Mouse (Mus musculus) testis, adult 2 months (tissue): ENCODE results near the gene Dock7. TPM values are rescaled to one million over a fixed set of nuclear protein-coding genes. Genes with fewer than 3 reads are reported as not detected.

ENCODE experiments used
- H3K27ac ChIP-seq: fragments of 200-500 bp; 2 replicates; pipeline ENCODE4 v1.5.1; 2012; ENCODE audit warnings: low read depth, low read length; ENCODE audit not compliant: control insufficient read depth, insufficient read depth
- H3K27me3 ChIP-seq: fragments of 200-500 bp; 2 replicates; pipeline ENCODE4 v1.6.1; 2012; ENCODE audit warnings: mild to moderate bottlenecking, low read length, moderate library complexity; ENCODE audit not compliant: control insufficient read depth, insufficient read depth
- H3K36me3 ChIP-seq: fragments of 200-500 bp; 2 replicates; pipeline ENCODE4 v1.6.1; 2012; ENCODE audit warnings: mild to moderate bottlenecking, low read length; ENCODE audit not compliant: control insufficient read depth, insufficient read depth
- H3K4me1 ChIP-seq: fragments of 200-500 bp; 2 replicates; pipeline ENCODE4 v1.6.1; 2012; ENCODE audit warnings: low read length; ENCODE audit not compliant: control insufficient read depth, insufficient read depth
- H3K4me3 ChIP-seq: fragments of 200-500 bp; 2 replicates; pipeline ENCODE4 v1.5.1; 2012; ENCODE audit warnings: low read depth, mild to moderate bottlenecking, low read length, moderate library complexity, mixed read lengths; ENCODE audit not compliant: control insufficient read depth
- CTCF ChIP-seq: fragments of 200-500 bp; IDR thresholded peaks from 2 replicates; pipeline ENCODE4 v1.5.1; 2012; ENCODE audit warnings: low read depth, mild to moderate bottlenecking, inconsistent platforms, low read length, moderate library complexity; ENCODE audit not compliant: control insufficient read depth, insufficient read depth, insufficient replicate concordance
- POLR2A ChIP-seq: fragments of 200-500 bp; IDR thresholded peaks from 2 replicates; pipeline ENCODE4 v1.6.1; 2012; ENCODE audit warnings: low read depth, mild to moderate bottlenecking, inconsistent platforms, low read length, moderate library complexity; ENCODE audit not compliant: control insufficient read depth
- polyA plus RNA-seq: library from polyadenylated mRNA; depleted of rRNA; stranded (reverse); fragments of >200 nt; gene quantifications from 2 replicates; pipeline ENCODE4 v1.2.3, GENCODE M21; 2012

Dock7 gene
- polyA plus RNA-seq, 1 experiment = 32.2 TPM

DNA sequence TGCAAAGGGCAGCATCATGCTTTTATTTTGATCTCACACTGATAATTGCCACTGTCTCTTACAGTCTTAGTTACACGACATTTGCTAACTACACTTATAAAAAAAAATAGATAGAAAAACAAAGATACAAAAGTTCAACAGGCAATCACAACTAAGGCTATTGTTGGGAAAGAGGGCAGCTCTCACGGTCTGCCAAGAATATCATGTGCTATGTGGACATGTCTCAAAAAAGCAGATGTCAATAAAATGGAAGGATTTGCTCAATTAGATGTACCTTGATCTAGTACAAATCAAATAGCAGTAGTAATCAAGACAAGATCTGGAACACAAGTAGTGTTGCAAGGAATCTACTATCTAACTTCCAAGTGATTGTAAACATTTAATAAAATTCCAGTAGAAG, 72.1 kb downstream of the Dock7 start:
- H3K27ac ChIP-seq = no peak overlapping the region
- no peaks in the 10 kb centered on the region for H3K36me3 ChIP-seq
- H3K4me1 ChIP-seq = no peaks in the 10 kb centered on the region
- H3K27me3 ChIP-seq = no peaks in the 10 kb centered on the region
- H3K4me3 ChIP-seq = no peak overlapping the region
- no peak for TF ChIP-seq POLR2A

GRCm38 (mm10) chr4:99046471-99046870, 74.2 kb downstream of the Dock7 start:
- H3K36me3 ChIP-seq = no peaks in the 10 kb centered on the region

GRCm38 (mm10) chr4:99044854-99045253, 75.9 kb downstream of the Dock7 start:
- H3K4me3 ChIP-seq = no peak overlapping the region
- no peak overlapping the region for H3K27ac ChIP-seq
- no peak for TF ChIP-seq POLR2A
- TF ChIP-seq CTCF = no peak
- H3K27me3 ChIP-seq = no peaks in the 10 kb centered on the region
- no peaks in the 10 kb centered on the region for H3K4me1 ChIP-seq
- H3K36me3 ChIP-seq = no peaks in the 10 kb centered on the region

More at GRCm38 (mm10) chr4:99046471-99046870, 74.2 kb downstream of the Dock7 start:
- Histone ChIP-seq H3K4me1 (no peaks in the 10 kb centered on the region), H3K27ac (no peak overlapping the region), H3K27me3 (no peaks in the 10 kb centered on the region), H3K4me3 (no peak overlapping the region)
- no peak for TF ChIP-seq POLR2A
- TF ChIP-seq CTCF = no peak

GRCm38 (mm10) chr4:99032921-99033320, 87.8 kb downstream of the Dock7 start:
- Histone ChIP-seq H3K4me3 (no peak overlapping the region), H3K27me3 (no peaks in the 10 kb centered on the region), H3K36me3 (no peaks in the 10 kb centered on the region), H3K27ac (no peak overlapping the region), H3K4me1 (no peaks in the 10 kb centered on the region)
- no peak for TF ChIP-seq POLR2A
- TF ChIP-seq CTCF = no peak

DNA sequence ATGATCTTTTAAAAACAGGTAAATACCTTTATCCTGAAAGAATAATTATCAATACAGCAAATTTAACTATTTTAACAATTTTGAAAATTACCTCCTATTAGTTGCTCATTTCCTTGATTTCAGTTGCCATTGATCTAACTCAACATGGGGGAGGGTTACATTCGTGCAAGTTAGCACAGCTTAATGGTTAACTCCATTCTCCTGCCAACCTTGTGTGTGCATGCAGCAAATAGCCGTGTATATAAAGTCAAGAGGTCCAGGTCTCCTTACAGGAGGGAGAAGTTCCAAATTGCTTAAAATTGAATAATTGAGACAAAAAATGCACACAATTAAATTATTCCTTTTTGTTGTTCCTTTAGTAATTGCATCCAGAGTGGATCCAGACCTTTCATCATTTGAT, 90.0 kb downstream of the Dock7 start, which contains the start of gene Angptl3:
TSS of gene Angptl3 (plus strand) at position 269 of the 400 bp plus-strand sequence.
- no peak within 1 kb of the TSS for H3K4me3 ChIP-seq
- H3K4me1 ChIP-seq = no peaks in the 10 kb centered on the region
- H3K27ac ChIP-seq = no peak within 1 kb of the TSS
- H3K36me3 ChIP-seq = no peaks in the 10 kb centered on the region
- H3K27me3 ChIP-seq = no peaks in the 10 kb centered on the region
- TF ChIP-seq CTCF (no peak), POLR2A (no peak)

DNA sequence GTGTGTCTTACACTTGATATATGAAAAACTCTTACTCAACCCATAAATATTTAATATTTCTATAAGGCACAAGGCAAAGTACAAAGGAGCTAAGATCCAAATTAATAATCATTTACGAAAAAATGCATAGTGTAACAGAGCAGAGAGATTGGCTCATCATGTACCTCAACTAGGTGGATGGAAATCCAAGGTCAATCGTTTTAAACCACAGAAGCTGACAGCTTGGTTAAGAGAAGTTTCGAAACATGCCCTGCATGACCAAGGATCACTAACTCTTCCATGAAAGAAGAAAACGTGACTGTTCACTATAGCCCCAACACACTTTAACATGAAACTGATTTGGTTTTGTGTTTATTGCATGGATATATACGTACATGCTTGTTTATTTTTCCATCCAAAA, 92.3 kb downstream of the Dock7 start:
- H3K27ac ChIP-seq = no peak overlapping the region
- no peaks in the 10 kb centered on the region for H3K36me3 ChIP-seq
- H3K4me1 ChIP-seq = no peaks in the 10 kb centered on the region
- no peak for TF ChIP-seq CTCF
- no peak for TF ChIP-seq POLR2A
- H3K4me3 ChIP-seq = no peak overlapping the region
- no peaks in the 10 kb centered on the region for H3K27me3 ChIP-seq

DNA sequence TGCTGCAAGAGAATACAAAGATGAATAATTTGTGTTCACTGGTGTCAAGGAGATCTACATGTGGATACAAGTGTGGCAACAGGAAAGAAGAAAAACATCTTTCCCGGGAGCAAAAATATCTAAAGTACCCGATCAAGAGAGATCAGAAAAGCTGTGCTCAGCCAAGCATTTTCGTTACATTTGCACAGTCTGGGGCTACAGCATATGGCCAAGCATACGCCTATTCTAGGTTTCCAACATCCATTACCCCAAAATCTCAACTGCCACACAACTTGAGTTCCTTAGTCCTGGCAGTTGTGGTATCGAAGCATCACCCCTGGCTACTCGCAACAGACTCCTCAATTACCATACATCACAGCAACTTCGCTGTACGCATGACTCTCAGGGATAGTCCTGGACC, 98.5 kb downstream of the Dock7 start:
- no peak overlapping the region for H3K27ac ChIP-seq
- no peak overlapping the region for H3K4me3 ChIP-seq
- H3K36me3 ChIP-seq = no peaks in the 10 kb centered on the region
- H3K27me3 ChIP-seq = no peaks in the 10 kb centered on the region
- TF ChIP-seq POLR2A (no peak), CTCF (no peak)
- H3K4me1 ChIP-seq = no peaks in the 10 kb centered on the region

DNA sequence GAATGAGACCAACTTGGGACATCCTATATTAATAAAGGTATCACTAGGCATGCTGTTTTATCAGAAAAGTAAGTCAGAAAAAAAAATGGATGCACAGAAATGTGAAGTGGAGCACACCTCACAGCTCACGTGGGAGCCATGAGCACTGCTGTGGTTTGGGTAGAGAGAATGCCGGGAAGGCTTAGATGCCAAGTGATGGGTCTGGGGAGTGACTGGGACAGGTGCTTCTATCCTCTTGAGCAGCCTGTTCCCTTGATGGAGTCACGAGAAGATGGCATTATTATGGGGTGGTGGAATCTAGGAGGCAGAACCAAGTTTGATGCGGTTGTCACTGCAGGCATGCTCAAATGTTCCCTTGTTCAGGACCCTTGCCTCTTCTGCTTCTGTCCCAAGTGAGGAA, 109.7 kb downstream of the Dock7 start:
- Histone ChIP-seq H3K36me3 (peaks cover 1% of the 10 kb centered on the region; the same call in 1 of the 2 replicates), H3K4me1 (no peaks in the 10 kb centered on the region), H3K27me3 (no peaks in the 10 kb centered on the region), H3K4me3 (no peak overlapping the region), H3K27ac (no peak overlapping the region)
- no peak for TF ChIP-seq CTCF
- TF ChIP-seq POLR2A = no peak
